Mouse (Mus musculus): ENCODE data around the gene Vac14. TPM values are rescaled to one million over a fixed set of nuclear protein-coding genes. Genes with fewer than 3 reads are reported as not detected.

Gene Vac14
- polyA plus RNA-seq, 1 experiment from 2014 or later = 28.1 TPM

- Histone ChIP-seq H3K27ac (ENCODE audit: low read length) (peak overlapping the region; percentile 90), H3K4me2 (ENCODE audit: low read length) (no peak overlapping the region), H3K4me1 (replicated peaks; ENCODE audit: control insufficient read depth, insufficient read depth, low read length) (peaks cover 13% of the 10 kb centered on the region), H3K4me3 (replicated peaks; ENCODE audit: low read length) (no peak overlapping the region), H3K9ac (replicated peaks; ENCODE audit: low read depth, low read length) (no peak overlapping the region), H3K27me3 (replicated peaks; ENCODE audit: control insufficient read depth, insufficient read depth, low read length) (no peaks in the 10 kb centered on the region), H3K36me3 (ENCODE audit: control insufficient read depth, insufficient read depth) (no peaks in the 10 kb centered on the region), H3K9me3 (ENCODE audit: control insufficient read depth, low read length) (no peaks in the 10 kb centered on the region)
- peak; percentile 74 for ATAC-seq
- 52% methylated on average over 4 of the region's 4 CpGs for WGBS
Observed at GRCm38 (mm10) chr8:110626431-110626830, 8.0 kb downstream of the Vac14 start.

DNA sequence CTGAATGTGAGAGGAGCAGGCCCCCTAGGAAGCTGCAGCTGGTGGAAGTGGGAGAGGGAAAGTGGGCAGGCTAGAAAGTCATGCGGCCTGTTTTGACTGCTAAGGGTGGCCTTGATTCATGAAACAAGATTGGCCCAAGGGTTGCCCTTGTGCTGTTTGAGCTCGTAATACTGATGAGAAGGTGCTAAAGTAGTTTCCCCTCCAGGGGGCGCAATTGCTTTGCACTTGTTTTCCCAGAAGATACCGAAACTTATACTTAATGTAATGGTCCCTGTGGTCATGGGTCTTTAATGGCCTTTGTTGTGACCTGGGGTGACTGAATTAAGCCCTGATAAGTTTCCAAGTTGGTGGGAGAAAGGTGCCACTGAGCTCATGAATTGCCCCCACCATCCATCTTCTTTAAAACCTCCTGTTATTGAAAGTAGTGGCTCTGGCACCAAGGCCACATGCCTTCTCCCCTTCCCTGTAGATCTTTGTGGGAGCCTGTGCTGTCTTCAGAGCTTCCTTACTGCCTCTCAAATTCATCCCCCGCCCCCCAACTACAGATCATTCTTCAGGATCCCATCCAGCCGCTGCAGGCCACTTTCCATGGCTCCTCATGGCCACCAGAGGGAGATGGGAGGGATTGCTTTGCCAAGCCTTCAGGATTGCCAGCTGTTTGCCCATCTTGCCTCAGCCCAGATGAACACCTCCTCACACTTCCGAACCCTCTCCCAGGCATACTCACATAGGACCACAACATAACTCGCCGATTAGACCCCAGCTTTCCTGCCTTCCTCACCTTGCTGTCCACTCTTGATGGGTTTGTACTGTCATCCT lies 11.1 kb downstream of the Vac14 start:
- no peak overlapping the region for H3K4me3 ChIP-seq (replicated peaks; ENCODE audit: low read length)
- 64% methylated on average over 9 of the region's 9 CpGs for WGBS
- no peaks in the 10 kb centered on the region for H3K9me3 ChIP-seq (ENCODE audit: control insufficient read depth, low read length)
- no peaks in the 10 kb centered on the region for H3K27me3 ChIP-seq (replicated peaks; ENCODE audit: control insufficient read depth, insufficient read depth, low read length)
- no peak overlapping the region for H3K4me2 ChIP-seq (ENCODE audit: low read length)
- no peak for ATAC-seq
- H3K4me1 ChIP-seq (replicated peaks; ENCODE audit: control insufficient read depth, insufficient read depth, low read length) = peaks cover 13% of the 10 kb centered on the region; the same call in 1 of the 2 replicates
- no peak overlapping the region for H3K9ac ChIP-seq (replicated peaks; ENCODE audit: low read depth, low read length)
- 0 out of 2 replicates have a peak, but pooled peaks cover 3% of the 10 kb centered on the region for H3K36me3 ChIP-seq (ENCODE audit: control insufficient read depth, insufficient read depth)
- H3K27ac ChIP-seq (ENCODE audit: low read length) = no peak overlapping the region

DNA sequence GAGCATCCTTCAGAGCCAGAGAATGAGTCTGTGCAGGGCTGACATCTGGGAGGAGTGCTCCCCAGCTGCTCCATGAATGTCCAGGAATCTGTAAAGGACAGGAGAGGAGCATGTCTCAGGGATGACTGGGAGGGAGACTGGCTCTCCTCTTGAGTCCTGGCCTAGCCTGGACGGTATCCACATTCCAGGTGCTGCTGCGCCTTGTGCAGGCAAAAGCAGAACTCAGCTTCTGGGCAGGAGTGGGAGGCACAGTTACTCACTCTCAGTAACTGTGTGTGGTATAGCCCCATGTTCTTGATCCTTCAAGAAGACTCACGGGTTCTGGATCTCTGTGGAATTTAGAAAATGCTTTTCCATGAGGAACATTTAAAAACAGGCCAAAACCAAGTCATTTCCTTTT lies 11.7 kb downstream of the Vac14 start:
- H3K36me3 ChIP-seq (ENCODE audit: control insufficient read depth, insufficient read depth) = 0 out of 2 replicates have a peak, but pooled peaks cover 3% of the 10 kb centered on the region
- no peak overlapping the region for H3K4me3 ChIP-seq (replicated peaks; ENCODE audit: low read length)
- H3K27me3 ChIP-seq (replicated peaks; ENCODE audit: control insufficient read depth, insufficient read depth, low read length) = no peaks in the 10 kb centered on the region
- no peaks in the 10 kb centered on the region for H3K9me3 ChIP-seq (ENCODE audit: control insufficient read depth, low read length)
- no peak overlapping the region for H3K4me2 ChIP-seq (ENCODE audit: low read length)
- ATAC-seq = no peak
- no peak overlapping the region for H3K9ac ChIP-seq (replicated peaks; ENCODE audit: low read depth, low read length)
- WGBS = 95% methylated on average over 3 of the region's 3 CpGs
- H3K27ac ChIP-seq (ENCODE audit: low read length) = no peak overlapping the region
- H3K4me1 ChIP-seq (replicated peaks; ENCODE audit: control insufficient read depth, insufficient read depth, low read length) = peaks cover 13% of the 10 kb centered on the region; the same call in 1 of the 2 replicates

- H3K4me3 ChIP-seq (replicated peaks; ENCODE audit: low read length) = no peak overlapping the region
- H3K9ac ChIP-seq (replicated peaks; ENCODE audit: low read depth, low read length) = no peak overlapping the region
- H3K36me3 ChIP-seq (ENCODE audit: control insufficient read depth, insufficient read depth) = peaks cover 7% of the 10 kb centered on the region; the same call in 1 of the 2 replicates
- WGBS = 73% methylated on average over 8 of the region's 8 CpGs
- H3K9me3 ChIP-seq (ENCODE audit: control insufficient read depth, low read length) = no peaks in the 10 kb centered on the region
- H3K4me2 ChIP-seq (ENCODE audit: low read length) = no peak overlapping the region
- H3K27ac ChIP-seq (ENCODE audit: low read length) = no peak overlapping the region
- no peaks in the 10 kb centered on the region for H3K27me3 ChIP-seq (replicated peaks; ENCODE audit: control insufficient read depth, insufficient read depth, low read length)
- H3K4me1 ChIP-seq (replicated peaks; ENCODE audit: control insufficient read depth, insufficient read depth, low read length) = peaks cover 13% of the 10 kb centered on the region; the same call in 1 of the 2 replicates
- no peak for ATAC-seq
Observed at GRCm38 (mm10) chr8:110630571-110631071, 12.2 kb downstream of the Vac14 start.

- Histone ChIP-seq H3K36me3 (ENCODE audit: control insufficient read depth, insufficient read depth) (peaks cover 12% of the 10 kb centered on the region; the same call in 1 of the 2 replicates), H3K9ac (replicated peaks; ENCODE audit: low read depth, low read length) (no peak overlapping the region), H3K4me1 (replicated peaks; ENCODE audit: control insufficient read depth, insufficient read depth, low read length) (peaks cover 11% of the 10 kb centered on the region; the same call in 1 of the 2 replicates), H3K27me3 (replicated peaks; ENCODE audit: control insufficient read depth, insufficient read depth, low read length) (no peaks in the 10 kb centered on the region), H3K9me3 (ENCODE audit: control insufficient read depth, low read length) (no peaks in the 10 kb centered on the region), H3K27ac (ENCODE audit: low read length) (no peak overlapping the region), H3K4me3 (replicated peaks; ENCODE audit: low read length) (no peak overlapping the region), H3K4me2 (ENCODE audit: low read length) (no peak overlapping the region)
- no peak for ATAC-seq
- WGBS = 94% methylated on average over 7 of the region's 7 CpGs
Observed at GRCm38 (mm10) chr8:110631201-110631600, 12.8 kb downstream of the Vac14 start.

DNA sequence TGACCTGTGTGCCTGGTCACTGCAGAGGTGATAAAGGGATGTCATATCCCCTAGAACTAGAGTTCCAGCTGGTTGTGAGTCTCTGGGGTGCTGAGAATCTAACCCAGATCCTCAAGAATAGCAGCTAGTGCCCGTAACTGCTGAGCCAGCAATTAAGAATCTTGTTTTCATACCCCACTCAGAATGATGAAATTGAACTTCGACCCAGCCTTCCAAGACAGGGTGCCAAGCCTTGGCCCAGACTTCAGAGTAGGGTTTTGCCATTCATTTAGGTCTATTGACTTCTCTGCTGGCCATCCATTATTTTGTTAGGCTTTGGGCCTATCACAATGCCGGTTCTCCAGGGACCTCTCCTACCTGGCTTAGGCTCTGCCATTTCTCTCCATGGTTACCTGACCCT lies 15.4 kb downstream of the Vac14 start:
- Histone ChIP-seq H3K9ac (replicated peaks; ENCODE audit: low read depth, low read length) (no peak overlapping the region), H3K4me1 (replicated peaks; ENCODE audit: control insufficient read depth, insufficient read depth, low read length) (0 out of 2 replicates have a peak, but pooled peaks cover 3% of the 10 kb centered on the region), H3K27ac (ENCODE audit: low read length) (no peak overlapping the region), H3K4me3 (replicated peaks; ENCODE audit: low read length) (no peak overlapping the region), H3K36me3 (ENCODE audit: control insufficient read depth, insufficient read depth) (peaks cover 15% of the 10 kb centered on the region; the same call in 1 of the 2 replicates), H3K4me2 (ENCODE audit: low read length) (no peak overlapping the region), H3K27me3 (replicated peaks; ENCODE audit: control insufficient read depth, insufficient read depth, low read length) (no peaks in the 10 kb centered on the region), H3K9me3 (ENCODE audit: control insufficient read depth, low read length) (no peaks in the 10 kb centered on the region)
- WGBS = 99% methylated on average over 3 of the region's 3 CpGs
- ATAC-seq = no peak

DNA sequence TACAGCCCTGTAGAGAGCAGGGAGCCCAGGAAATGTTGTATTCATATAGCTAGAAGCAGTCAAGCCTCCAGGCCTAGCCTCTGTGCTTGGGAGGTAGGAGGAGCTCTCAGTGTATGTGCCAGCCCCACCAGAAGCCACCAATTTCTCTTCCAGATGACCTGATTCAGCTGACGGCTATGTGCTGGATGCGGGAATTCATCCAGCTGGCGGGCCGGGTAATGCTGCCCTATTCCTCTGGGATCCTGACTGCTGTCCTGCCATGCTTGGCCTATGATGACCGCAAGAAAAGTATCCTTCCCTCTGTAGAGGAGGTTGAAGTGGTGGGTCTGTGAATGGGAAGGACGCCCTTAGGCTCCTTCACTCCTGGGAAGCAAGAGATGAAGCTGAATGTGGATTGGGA lies 17.8 kb downstream of the Vac14 start:
- WGBS = 92% methylated on average over 6 of the region's 6 CpGs

DNA sequence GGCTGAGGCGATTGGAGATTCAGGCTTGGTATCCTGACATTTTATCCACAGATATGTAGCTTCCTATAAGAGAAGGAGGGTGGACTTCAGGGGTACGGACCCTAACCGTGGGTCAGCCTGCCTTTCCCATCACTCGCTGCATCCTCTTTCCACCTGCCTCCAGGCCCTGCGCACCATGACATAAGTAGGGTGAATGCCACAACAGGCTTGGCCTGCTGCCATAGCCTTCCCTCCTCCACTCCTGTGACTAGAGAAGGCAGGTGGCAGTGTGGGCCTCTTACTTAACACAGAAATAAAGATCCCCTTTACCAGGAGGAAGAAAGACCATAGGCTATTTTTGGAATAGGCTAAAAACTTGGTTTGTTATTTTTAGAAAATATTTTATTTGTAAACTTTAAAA lies 23.9 kb downstream of the Vac14 start:
- ATAC-seq = no peak
- H3K9ac ChIP-seq (replicated peaks; ENCODE audit: low read depth, low read length) = no peak overlapping the region
- no peak overlapping the region for H3K27ac ChIP-seq (ENCODE audit: low read length)
- H3K4me2 ChIP-seq (ENCODE audit: low read length) = no peak overlapping the region
- H3K4me3 ChIP-seq (replicated peaks; ENCODE audit: low read length) = no peak overlapping the region
- H3K36me3 ChIP-seq (ENCODE audit: control insufficient read depth, insufficient read depth) = peaks cover 5% of the 10 kb centered on the region; the same call in 1 of the 2 replicates
- H3K27me3 ChIP-seq (replicated peaks; ENCODE audit: control insufficient read depth, insufficient read depth, low read length) = no peaks in the 10 kb centered on the region
- no peaks in the 10 kb centered on the region for H3K9me3 ChIP-seq (ENCODE audit: control insufficient read depth, low read length)
- no peaks in the 10 kb centered on the region for H3K4me1 ChIP-seq (replicated peaks; ENCODE audit: control insufficient read depth, insufficient read depth, low read length)
- 77% methylated on average over 5 of the region's 5 CpGs for WGBS

More for the DNA sequence above, 17.8 kb downstream of the Vac14 start:
- no peaks in the 10 kb centered on the region for H3K4me1 ChIP-seq (replicated peaks; ENCODE audit: control insufficient read depth, insufficient read depth, low read length)
- no peaks in the 10 kb centered on the region for H3K9me3 ChIP-seq (ENCODE audit: control insufficient read depth, low read length)
- H3K9ac ChIP-seq (replicated peaks; ENCODE audit: low read depth, low read length) = no peak overlapping the region
- no peak overlapping the region for H3K4me2 ChIP-seq (ENCODE audit: low read length)
- no peak for ATAC-seq
- no peak overlapping the region for H3K27ac ChIP-seq (ENCODE audit: low read length)
- H3K36me3 ChIP-seq (ENCODE audit: control insufficient read depth, insufficient read depth) = peaks cover 17% of the 10 kb centered on the region; the same call in 1 of the 2 replicates
- no peaks in the 10 kb centered on the region for H3K27me3 ChIP-seq (replicated peaks; ENCODE audit: control insufficient read depth, insufficient read depth, low read length)
- no peak overlapping the region for H3K4me3 ChIP-seq (replicated peaks; ENCODE audit: low read length)

- Histone ChIP-seq H3K4me1 (replicated peaks; ENCODE audit: control insufficient read depth, insufficient read depth, low read length) (no peaks in the 10 kb centered on the region), H3K9ac (replicated peaks; ENCODE audit: low read depth, low read length) (no peak overlapping the region), H3K9me3 (ENCODE audit: control insufficient read depth, low read length) (no peaks in the 10 kb centered on the region), H3K27me3 (replicated peaks; ENCODE audit: control insufficient read depth, insufficient read depth, low read length) (no peaks in the 10 kb centered on the region), H3K4me2 (ENCODE audit: low read length) (no peak overlapping the region), H3K4me3 (replicated peaks; ENCODE audit: low read length) (no peak overlapping the region), H3K36me3 (ENCODE audit: control insufficient read depth, insufficient read depth) (peaks cover 4% of the 10 kb centered on the region; the same call in 1 of the 2 replicates), H3K27ac (ENCODE audit: low read length) (no peak overlapping the region)
- ATAC-seq = no peak
- 78% methylated on average over 4 of the region's 4 CpGs for WGBS
Observed at GRCm38 (mm10) chr8:110643177-110643576, 24.8 kb downstream of the Vac14 start.
